Mouse (Mus musculus) hindbrain, embryonic 13.5 days (tissue): ENCODE data around the gene Ogfr. TPM values are rescaled to one million over a fixed set of nuclear protein-coding genes. Genes with fewer than 3 reads are reported as not detected.

Source experiments
- ATAC-seq: fragments of 200-750 bp; cut with Nextera tagmentation; 2 replicates; pipeline ENCODE4 v1.8.0; 2017; ENCODE audit warnings: moderate TSS enrichment; ENCODE audit not compliant: low FRiP score
- H3K27ac ChIP-seq: fragments of 300-500 bp; sonication (generic); 2 replicates; pipeline ENCODE4 v1.5.1; 2015; ENCODE audit warnings: inconsistent platforms, mild to moderate bottlenecking, moderate library complexity
- H3K27me3 ChIP-seq: fragments of 300-500 bp; sonication (generic); 2 replicates; pipeline ENCODE4 v1.6.1; 2015; ENCODE audit warnings: mild to moderate bottlenecking, inconsistent platforms
- H3K36me3 ChIP-seq: fragments of 300-500 bp; sonication (generic); 2 replicates; pipeline ENCODE4 v1.6.1; 2015; ENCODE audit warnings: mild to moderate bottlenecking, inconsistent platforms
- H3K4me1 ChIP-seq: fragments of 300-500 bp; sonication (generic); replicated peaks from 2 replicates; pipeline ENCODE4 v1.6.1; 2015; ENCODE audit warnings: inconsistent platforms
- H3K4me2 ChIP-seq: fragments of 300-500 bp; sonication (generic); 2 replicates; pipeline ENCODE4 v1.6.1; 2015; ENCODE audit warnings: inconsistent platforms, mild to moderate bottlenecking, moderate library complexity
- H3K4me3 ChIP-seq: fragments of 300-500 bp; sonication (generic); 2 replicates; pipeline ENCODE4 v1.5.1; 2015; ENCODE audit warnings: mild to moderate bottlenecking, inconsistent platforms
- H3K9ac ChIP-seq: fragments of 300-500 bp; sonication (generic); 2 replicates; pipeline ENCODE4 v1.6.1; 2015; ENCODE audit warnings: mild to moderate bottlenecking, inconsistent platforms
- H3K9me3 ChIP-seq: fragments of 300-500 bp; sonication (generic); 2 replicates; pipeline ENCODE4 v1.6.1; 2016; ENCODE audit warnings: inconsistent platforms
- WGBS: fragments of 180-500 bp; shearing (Covaris S2); methylation state at CpG from one replicate; pipeline ENCODE4 v1.1.7; 2015; 5-methylcytosine and 5-hydroxymethylcytosine counted together
- polyA plus RNA-seq: library from polyadenylated mRNA; unstranded; fragments of >200 nt; fragmentation: Nextera tagmentation; extraction: Ambion mirVana; gene quantifications from 2 replicates; pipeline ENCODE4 v1.2.1, GENCODE M21; 2015

The Ogfr gene
- polyA plus RNA-seq, 1 experiment from 2014 or later, result 85.8 TPM

DNA sequence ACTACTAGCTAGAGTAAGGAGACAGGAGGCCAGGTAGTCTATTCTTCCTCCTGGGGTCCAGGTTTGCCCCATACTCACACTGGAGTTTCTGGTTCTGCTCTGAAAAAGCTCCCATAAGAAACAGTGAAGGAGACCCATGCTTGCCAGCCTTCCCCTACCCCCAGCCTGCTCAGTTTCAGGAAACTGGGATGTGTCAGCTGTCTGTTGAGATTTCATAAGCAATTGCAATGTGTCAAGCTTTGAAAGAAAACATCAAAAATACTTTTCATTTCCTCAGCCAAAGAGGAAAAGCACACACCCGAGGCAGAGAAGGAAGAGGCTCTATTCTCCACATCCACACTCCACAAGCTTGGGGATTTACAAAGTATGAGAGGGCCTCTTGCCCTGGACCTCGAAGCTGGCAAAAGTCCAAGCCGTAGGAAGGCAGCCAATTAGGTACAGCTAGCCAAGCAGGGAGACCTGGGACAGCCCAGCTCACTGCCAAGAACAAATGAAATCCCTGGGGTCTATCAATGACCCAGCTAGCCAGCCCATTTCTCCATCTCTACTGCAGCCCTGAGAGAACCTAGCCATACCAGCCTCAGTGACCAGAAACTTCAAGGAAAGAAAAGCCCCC is 19.9 kb upstream of the Ogfr start:
- Histone ChIP-seq H3K4me2 (no peak overlapping the region), H3K4me1 (peaks cover 15% of the 10 kb centered on the region), H3K27me3 (peaks cover 13% of the 10 kb centered on the region; the same call in 1 of the 2 replicates), H3K9ac (no peak overlapping the region), H3K36me3 (no peaks in the 10 kb centered on the region), H3K27ac (no peak overlapping the region; the same call in 1 of the 2 replicates), H3K4me3 (no peak overlapping the region), H3K9me3 (no peaks in the 10 kb centered on the region)
- WGBS, result 51% methylated on average over 3 of the region's 3 CpGs
- no peak for ATAC-seq

DNA sequence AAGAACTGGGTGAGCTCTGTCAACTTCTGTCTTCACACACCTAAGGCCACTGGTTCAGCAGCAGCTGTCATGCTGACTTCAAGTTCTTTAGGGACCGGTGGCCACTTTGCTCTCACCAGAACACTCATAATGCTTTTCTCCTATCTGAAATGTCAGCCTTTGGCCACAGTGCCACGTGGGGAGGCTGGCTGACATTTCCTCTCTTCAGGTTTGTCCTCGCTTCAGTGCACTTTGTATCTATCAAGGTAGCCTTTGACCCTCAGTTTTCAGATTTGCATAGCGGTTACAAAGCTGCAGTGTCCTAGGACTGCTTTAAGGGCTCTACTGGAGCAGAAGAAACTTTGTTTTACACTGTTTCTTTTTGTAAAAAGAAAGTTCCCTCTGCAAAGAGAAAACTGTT is 12.6 kb upstream of the Ogfr start:
- Histone ChIP-seq H3K4me3 (no peak overlapping the region), H3K4me1 (no peaks in the 10 kb centered on the region), H3K9me3 (no peaks in the 10 kb centered on the region), H3K27me3 (peaks cover 26% of the 10 kb centered on the region), H3K4me2 (no peak overlapping the region), H3K9ac (no peak overlapping the region), H3K27ac (no peak overlapping the region), H3K36me3 (no peaks in the 10 kb centered on the region)
- 24% methylated on average over 4 of the region's 4 CpGs for WGBS
- no peak for ATAC-seq

DNA sequence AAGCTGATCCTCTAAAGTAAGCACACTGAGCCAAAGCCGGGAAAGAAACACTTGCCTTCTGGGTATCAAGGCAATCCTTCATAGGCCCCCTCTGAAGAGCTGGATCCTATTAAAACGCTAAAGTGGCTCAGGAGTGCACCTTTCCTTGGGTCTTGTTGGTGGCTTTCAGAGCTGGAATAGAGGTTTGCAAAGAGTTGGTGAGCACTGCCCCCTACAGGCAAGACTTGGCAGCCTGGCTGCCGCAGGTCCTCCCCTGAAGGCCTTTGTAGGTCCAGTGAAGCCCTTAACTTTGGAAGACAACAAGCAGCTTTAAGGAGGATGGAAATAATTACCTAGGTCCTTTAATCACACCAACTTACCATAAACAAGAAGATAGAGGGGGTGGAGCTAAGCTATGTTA is 10.4 kb upstream of the Ogfr start:
- H3K4me1 ChIP-seq, result peaks cover 8% of the 10 kb centered on the region
- H3K4me2 ChIP-seq, result no peak overlapping the region
- no peaks in the 10 kb centered on the region for H3K9me3 ChIP-seq
- H3K4me3 ChIP-seq, result no peak overlapping the region
- peaks cover 23% of the 10 kb centered on the region for H3K27me3 ChIP-seq
- no peak; the same call in 1 of the 2 replicates for ATAC-seq
- 11% methylated on average over 3 of the region's 3 CpGs for WGBS
- H3K36me3 ChIP-seq, result no peaks in the 10 kb centered on the region
- no peak overlapping the region for H3K27ac ChIP-seq
- H3K9ac ChIP-seq, result no peak overlapping the region

DNA sequence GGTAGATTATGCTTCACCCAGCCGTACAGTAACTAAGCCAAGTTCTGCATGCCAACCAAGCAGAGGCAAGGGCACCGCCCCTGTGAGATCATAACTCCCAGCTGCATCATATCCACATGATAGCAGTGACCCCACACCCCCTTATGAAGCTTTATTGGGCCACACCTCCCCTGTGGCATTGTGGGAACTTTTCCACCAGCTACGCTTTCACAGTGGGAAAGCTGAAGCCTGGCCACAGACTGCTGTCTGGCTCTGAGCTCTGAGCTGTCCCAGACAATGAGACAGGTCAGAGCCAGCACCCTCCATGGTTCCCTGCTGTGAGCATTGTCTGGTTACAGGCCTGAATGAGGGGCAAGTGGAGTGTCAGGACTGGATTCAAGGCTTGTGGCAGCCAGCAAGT is 8.0 kb upstream of the Ogfr start, which contains the start of gene Mrgbp:
Gene Mrgbp (plus strand): TSS at position 303 of the 400 bp plus-strand sequence.
- ATAC-seq, result no peak
- no peak within 1 kb of the TSS for H3K27ac ChIP-seq
- H3K4me2 ChIP-seq, result no peak within 1 kb of the TSS
- peaks cover 12% of the 10 kb centered on the region for H3K36me3 ChIP-seq
- H3K4me1 ChIP-seq, result peaks cover 28% of the 10 kb centered on the region
- WGBS, result 75% methylated on average over 3 of the region's 3 CpGs
- no peak within 1 kb of the TSS for H3K4me3 ChIP-seq
- no peaks in the 10 kb centered on the region for H3K9me3 ChIP-seq
- H3K27me3 ChIP-seq, result peaks cover 16% of the 10 kb centered on the region
- H3K9ac ChIP-seq, result 0 out of 2 replicates have a peak within 1 kb of the TSS, but pooled peaks have one; percentile 15

DNA sequence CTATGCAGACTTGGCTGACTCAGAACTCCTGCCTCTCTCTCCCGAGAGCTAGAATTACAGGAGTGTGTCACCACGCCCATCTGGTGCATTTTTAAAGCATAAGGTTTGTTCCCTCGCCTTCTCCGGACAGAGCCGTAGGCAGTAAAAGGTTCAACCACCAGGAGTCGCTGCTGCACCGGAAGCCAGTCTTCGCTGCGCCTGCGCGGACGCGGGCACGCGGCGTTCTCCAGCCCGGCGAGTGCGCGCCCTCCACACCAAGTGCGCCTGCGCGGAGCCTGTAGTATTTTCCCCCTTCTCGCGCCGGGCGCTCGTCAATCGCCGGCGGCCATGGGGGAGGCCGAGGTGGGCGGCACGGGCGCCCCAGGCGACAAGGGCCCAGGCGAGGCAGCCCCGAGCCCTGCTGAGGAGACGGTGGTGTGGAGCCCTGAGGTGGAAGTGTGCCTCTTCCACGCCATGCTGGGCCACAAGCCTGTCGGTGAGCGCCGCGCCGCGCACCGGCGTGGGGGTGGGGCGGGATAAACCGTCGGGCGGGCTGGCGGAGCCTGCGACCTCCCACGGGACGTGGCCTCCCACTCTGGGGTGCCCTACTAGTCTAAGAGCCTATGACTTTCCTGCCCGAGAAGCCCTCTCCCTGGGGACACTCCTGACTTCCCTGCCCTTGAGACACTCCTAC is 6.4 kb upstream of the Ogfr start:
- peak overlapping the region; percentile 83 for H3K4me3 ChIP-seq
- H3K9ac ChIP-seq, result peak overlapping the region; percentile 98
- H3K27ac ChIP-seq, result peak overlapping the region; percentile 85
- H3K27me3 ChIP-seq, result peaks cover 16% of the 10 kb centered on the region
- peak overlapping the region; percentile 87 for H3K4me2 ChIP-seq
- under 1% methylated on average over 50 of the region's 57 CpGs for WGBS
- H3K36me3 ChIP-seq, result peaks cover 23% of the 10 kb centered on the region
- peaks cover 28% of the 10 kb centered on the region for H3K4me1 ChIP-seq
- peak; percentile 72 for ATAC-seq
- H3K9me3 ChIP-seq, result no peaks in the 10 kb centered on the region

DNA sequence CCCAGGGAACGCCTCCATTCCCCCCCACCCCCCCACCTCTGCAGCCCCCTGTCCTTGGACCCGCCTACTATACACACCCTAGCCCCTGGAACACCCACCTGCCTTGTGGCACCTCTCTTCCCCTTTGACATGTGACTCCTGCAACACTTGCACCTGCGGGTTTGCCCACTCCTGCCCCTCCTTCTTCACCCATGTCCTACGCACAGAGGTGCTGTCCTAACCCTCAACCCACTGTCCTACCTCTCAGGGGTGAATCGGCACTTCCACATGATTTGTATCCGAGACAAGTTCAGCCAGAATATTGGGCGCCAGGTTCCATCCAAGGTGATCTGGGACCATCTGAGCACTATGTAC is 5.9 kb upstream of the Ogfr start:
- 33% methylated on average over 6 of the region's 7 CpGs for WGBS
- Histone ChIP-seq H3K4me2 (peak overlapping the region; percentile 87), H3K36me3 (peaks cover 23% of the 10 kb centered on the region), H3K27me3 (peaks cover 16% of the 10 kb centered on the region), H3K4me3 (peak overlapping the region; percentile 83), H3K4me1 (peaks cover 28% of the 10 kb centered on the region), H3K9ac (peak overlapping the region; percentile 98), H3K27ac (peak overlapping the region; percentile 85; the same call in 1 of the 2 replicates), H3K9me3 (no peaks in the 10 kb centered on the region)
- peak; percentile 15 for ATAC-seq

DNA sequence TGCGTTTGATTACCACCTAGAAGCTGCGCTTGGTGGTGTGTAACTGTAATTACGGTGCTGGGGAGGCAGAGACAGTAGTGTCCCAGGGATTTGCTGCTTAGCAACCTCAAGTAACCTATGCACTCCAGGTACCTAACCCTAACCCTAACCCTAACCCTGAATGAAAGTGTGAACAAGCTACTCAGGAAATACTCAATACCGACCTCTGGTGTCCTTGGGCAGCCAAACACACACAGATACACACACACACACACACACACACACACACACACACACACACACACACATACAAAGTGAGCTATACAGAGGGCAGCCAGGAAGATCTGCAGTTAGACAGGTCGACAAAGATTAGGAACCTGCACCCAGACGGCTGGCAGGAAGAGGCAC is 316 bp upstream of the Ogfr start:
- 47% methylated on average over 6 of the region's 6 CpGs for WGBS
- peak overlapping the region; percentile 87 for H3K4me3 ChIP-seq
- peaks cover 54% of the 10 kb centered on the region for H3K36me3 ChIP-seq
- H3K27ac ChIP-seq, result peak overlapping the region; percentile 96
- ATAC-seq, result peak; percentile 6; the same call in 1 of the 2 replicates
- H3K9me3 ChIP-seq, result no peaks in the 10 kb centered on the region
- peak overlapping the region; percentile 81 for H3K4me2 ChIP-seq
- H3K4me1 ChIP-seq, result peaks cover 41% of the 10 kb centered on the region
- H3K27me3 ChIP-seq, result no peaks in the 10 kb centered on the region
- peak overlapping the region; percentile 97 for H3K9ac ChIP-seq

DNA sequence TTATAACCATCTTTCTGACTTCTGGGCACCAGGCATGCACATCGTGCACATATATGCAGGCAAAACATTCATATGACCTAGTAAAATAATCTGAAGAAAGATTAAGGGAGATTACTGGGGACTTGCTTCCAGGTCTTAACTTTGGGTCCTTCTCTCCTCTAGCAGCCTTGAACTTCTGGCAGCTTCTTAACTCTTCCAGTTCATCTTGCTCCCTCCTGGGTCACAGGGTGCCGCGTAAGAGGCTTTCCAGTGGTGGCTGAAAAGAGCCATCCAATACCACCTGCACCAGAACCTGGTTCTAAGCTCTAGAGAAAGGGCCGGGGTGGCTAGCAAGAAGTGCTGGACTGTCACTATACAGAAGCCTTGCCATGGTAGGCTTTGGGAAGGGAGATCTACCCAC is 8.4 kb downstream of the Ogfr start, which contains the start of gene Col9a3:
Gene Col9a3 (plus strand): TSS at position 301 of the 400 bp plus-strand sequence.
- H3K4me2 ChIP-seq, result peak within 1 kb of the TSS; percentile 68
- WGBS, result 58% methylated on average over 4 of the region's 4 CpGs
- ATAC-seq, result no peak
- no peaks in the 10 kb centered on the region for H3K9me3 ChIP-seq
- H3K36me3 ChIP-seq, result peaks cover 39% of the 10 kb centered on the region
- peaks cover 43% of the 10 kb centered on the region for H3K27me3 ChIP-seq
- peak within 1 kb of the TSS; percentile 74 for H3K9ac ChIP-seq
- peak within 1 kb of the TSS; percentile 41 for H3K4me3 ChIP-seq
- peak within 1 kb of the TSS; percentile 55 for H3K27ac ChIP-seq
- peaks cover 39% of the 10 kb centered on the region for H3K4me1 ChIP-seq

DNA sequence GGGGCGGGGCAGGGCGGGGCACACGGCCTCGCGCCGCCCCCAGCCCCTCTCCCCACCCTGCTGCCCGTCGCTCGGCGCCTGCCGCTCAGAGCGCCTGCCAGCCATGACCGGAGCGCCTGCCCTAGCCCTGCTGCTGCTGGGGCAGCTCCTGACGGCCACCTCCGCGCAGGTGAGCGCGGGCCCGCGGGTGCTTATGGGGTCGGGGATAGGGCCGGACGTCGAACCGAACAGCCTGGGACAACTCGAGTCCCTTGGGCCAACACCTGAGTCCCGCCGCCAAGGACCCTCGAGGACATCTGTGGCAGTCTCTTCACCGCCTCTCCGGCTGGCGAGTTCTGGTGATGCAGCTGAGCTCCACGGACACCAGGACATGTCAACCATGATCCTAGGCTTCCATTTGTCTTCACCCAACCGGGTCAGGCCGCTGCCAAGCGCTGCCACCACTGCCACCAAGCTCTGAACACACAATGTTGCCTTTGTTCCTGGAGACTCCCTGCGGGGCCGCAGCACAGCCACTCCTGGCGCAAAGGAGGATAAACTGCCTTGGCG is 9.2 kb downstream of the Ogfr start:
- peak overlapping the region; percentile 55 for H3K27ac ChIP-seq
- peaks cover 43% of the 10 kb centered on the region for H3K27me3 ChIP-seq
- peak overlapping the region; percentile 68 for H3K4me2 ChIP-seq
- peak overlapping the region; percentile 41 for H3K4me3 ChIP-seq
- peaks cover 39% of the 10 kb centered on the region for H3K4me1 ChIP-seq
- H3K36me3 ChIP-seq, result peaks cover 32% of the 10 kb centered on the region
- under 1% methylated on average over 34 of the region's 41 CpGs for WGBS
- H3K9me3 ChIP-seq, result no peaks in the 10 kb centered on the region
- ATAC-seq, result peak; percentile 47
- peak overlapping the region; percentile 74 for H3K9ac ChIP-seq

DNA sequence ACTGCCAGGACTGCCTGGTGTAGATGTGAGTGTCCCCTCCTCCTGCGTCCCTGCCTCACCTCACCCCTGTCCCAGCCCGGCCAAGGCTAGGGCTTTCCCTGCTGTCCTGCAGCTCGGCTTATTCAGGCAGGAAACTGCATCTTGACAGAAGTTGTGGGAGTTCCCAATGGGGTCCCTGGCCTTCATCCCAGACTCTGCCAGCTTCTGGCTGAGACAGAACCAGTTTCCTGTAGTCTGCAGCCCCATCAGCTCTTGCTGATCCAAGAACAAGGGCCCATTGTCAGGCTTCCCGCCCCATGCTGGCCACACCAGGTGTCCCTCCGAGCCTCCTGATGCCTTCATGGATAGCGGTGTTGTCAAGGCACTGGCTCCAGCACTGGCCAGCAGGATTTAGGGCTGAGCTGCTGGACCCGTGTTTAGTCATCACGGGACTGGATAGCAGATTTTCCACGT is 11.6 kb downstream of the Ogfr start:
- WGBS, result 11% methylated on average over 9 of the region's 9 CpGs
- H3K36me3 ChIP-seq, result peaks cover 8% of the 10 kb centered on the region

DNA sequence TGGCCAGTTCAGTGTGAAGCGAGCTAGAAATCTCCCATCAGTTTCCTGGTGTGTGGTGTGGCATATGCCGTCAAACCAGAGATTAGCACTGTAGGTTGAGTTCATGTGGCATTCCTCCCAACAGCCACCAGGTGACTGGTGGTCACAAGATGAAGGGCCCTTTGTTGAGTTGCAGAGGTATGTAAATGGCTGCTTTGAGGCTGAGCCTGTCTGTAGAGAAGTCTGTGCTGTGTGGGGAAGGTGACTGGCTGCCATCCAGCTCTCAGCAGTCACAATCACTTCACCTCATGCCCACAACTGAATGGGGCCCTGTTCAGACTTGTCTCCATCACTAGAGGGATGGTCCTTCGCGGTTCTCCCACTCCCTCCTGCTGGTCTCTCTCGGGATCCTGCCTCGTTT is 15.7 kb downstream of the Ogfr start:
- H3K27ac ChIP-seq, result no peak overlapping the region
- no peaks in the 10 kb centered on the region for H3K9me3 ChIP-seq
- 57% methylated on average over 6 of the region's 6 CpGs for WGBS
- H3K4me1 ChIP-seq, result peaks cover 29% of the 10 kb centered on the region
- peaks cover 5% of the 10 kb centered on the region for H3K36me3 ChIP-seq
- ATAC-seq, result no peak
- H3K4me3 ChIP-seq, result no peak overlapping the region
- H3K9ac ChIP-seq, result no peak overlapping the region
- no peak overlapping the region for H3K4me2 ChIP-seq
- peaks cover 3% of the 10 kb centered on the region; the same call in 1 of the 2 replicates for H3K27me3 ChIP-seq

More for the DNA sequence above, 11.6 kb downstream of the Ogfr start:
- peaks cover 51% of the 10 kb centered on the region for H3K4me1 ChIP-seq
- H3K9me3 ChIP-seq, result no peaks in the 10 kb centered on the region
- peak overlapping the region; percentile 15; the same call in 1 of the 2 replicates for H3K4me2 ChIP-seq
- peak; percentile 50 for ATAC-seq
- H3K9ac ChIP-seq, result no peak overlapping the region
- H3K27me3 ChIP-seq, result peaks cover 41% of the 10 kb centered on the region
- peak overlapping the region; percentile 68 for H3K27ac ChIP-seq
- H3K4me3 ChIP-seq, result no peak overlapping the region

DNA sequence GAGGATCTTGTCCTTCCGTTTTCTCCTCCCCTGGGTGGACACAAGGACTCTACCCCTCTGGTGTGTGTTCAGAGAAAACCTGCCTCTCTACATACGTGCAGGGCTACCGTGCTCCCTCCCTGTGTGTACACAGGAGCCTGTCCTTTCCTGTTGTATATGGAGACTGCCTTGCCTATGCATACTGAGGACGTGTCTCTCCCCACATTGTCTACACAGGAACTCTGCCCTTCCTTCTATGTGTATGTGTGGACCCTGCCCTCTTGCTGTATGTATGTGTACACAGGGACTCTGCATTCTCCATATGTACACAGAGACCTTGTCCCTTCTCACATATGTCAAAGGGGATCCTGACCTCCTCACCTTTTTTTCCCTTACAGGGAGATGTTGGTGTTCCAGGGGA is 21.2 kb downstream of the Ogfr start:
- 83% methylated on average over 4 of the region's 4 CpGs for WGBS
- H3K4me3 ChIP-seq, result no peak overlapping the region
- H3K27me3 ChIP-seq, result no peaks in the 10 kb centered on the region
- no peak overlapping the region for H3K4me2 ChIP-seq
- peaks cover 2% of the 10 kb centered on the region; the same call in 1 of the 2 replicates for H3K4me1 ChIP-seq
- H3K36me3 ChIP-seq, result peaks cover 10% of the 10 kb centered on the region; the same call in 1 of the 2 replicates
- ATAC-seq, result no peak
- H3K9ac ChIP-seq, result no peak overlapping the region
- no peak overlapping the region for H3K27ac ChIP-seq
- H3K9me3 ChIP-seq, result no peaks in the 10 kb centered on the region
